Mouse (Mus musculus): ENCODE measurements around the gene Tent2.

- no peak for TF ChIP-seq CTCF (IDR thresholded peaks at IDR 0.05; ENCODE audit: low read depth)
- TF ChIP-seq EP300 (IDR thresholded peaks at IDR 0.05; ENCODE audit: low read depth): no peak
Observed at GRCm38 (mm10) chr13:93128111-93128860, 63.9 kb downstream of the Tent2 start.

Measured in liver, embryonic 14.5 days (tissue).